Mouse (Mus musculus): ENCODE data around the gene Slc48a1. TPM values are rescaled to one million over a fixed set of nuclear protein-coding genes. Genes with fewer than 3 reads are reported as not detected.

The Slc48a1 gene
- total RNA-seq, 2 experiments from 2014 or later = 133 to 135 TPM

DNA sequence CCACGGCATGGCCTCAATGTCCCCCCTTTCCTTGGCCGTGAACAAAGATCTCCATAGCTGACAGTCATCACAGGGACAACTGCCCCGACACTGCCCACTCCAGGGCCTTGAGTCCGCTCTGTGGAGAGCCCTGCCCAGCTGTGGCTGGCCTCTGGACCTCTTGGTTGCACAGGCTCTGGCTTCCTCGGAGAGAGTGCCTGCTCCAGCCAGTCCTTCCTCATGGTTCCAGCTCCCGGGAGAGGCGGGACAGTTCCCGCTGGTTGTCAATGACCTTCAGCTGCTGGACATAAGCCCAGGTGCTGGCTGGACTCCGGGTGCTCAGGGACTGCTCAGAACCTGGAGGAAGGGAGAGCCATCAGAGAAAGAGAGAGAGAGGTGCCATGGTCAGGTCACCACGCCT is 33.0 kb upstream of the Slc48a1 start:
- peak in 1 of 2 experiments; percentile 43 for DNase-seq (ENCODE audit: low spot score in 2 of 2)
- Histone ChIP-seq H3K27ac (peak overlapping the region; percentile 67), H3K4me3 (no peak overlapping the region)
- TF ChIP-seq CTCF (conservative IDR thresholded peaks at IDR 0.05) = no peak

DNA sequence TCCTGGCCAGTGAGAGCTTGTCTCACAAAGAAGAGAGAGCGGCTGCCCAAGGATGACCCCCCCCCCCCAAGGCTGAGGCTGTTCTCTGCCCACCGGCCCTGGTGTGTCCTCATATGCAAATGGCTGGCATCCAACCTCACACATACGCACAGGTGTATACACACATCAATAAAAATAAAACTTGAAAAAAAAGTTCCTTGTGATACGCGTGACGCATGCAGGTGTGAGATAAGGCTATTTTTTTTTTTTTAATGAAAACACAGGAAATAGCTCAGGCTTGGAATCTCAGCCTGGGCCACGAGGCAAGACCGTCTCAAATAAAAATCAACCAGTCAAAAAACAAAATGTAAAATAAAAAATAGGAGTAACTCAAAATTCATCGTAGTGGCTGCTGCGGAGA is 32.0 kb upstream of the Slc48a1 start:
- no peak overlapping the region for H3K27ac ChIP-seq
- no peak for TF ChIP-seq CTCF (conservative IDR thresholded peaks at IDR 0.05)

DNA sequence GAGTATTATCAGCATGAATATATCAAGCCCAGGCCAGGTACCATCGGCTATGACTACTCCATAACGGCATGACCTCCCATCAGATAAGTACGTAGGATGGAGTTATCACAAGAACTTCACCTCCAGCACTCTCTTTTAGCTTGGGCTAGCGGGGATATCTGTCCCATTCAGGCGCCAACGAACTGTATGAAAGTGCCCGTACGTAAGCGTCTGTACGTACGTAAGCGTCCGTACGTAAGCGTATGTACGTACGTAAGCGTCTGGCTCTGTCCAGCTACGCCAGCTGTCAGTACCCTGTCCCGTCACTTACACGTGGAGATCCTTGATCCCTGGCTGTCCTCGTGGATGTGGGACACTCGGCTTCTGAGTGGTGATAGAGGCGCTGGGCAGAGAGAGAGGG is 31.6 kb upstream of the Slc48a1 start:
- Histone ChIP-seq H3K4me3 (no peak overlapping the region), H3K27ac (no peak overlapping the region)
- no peak for TF ChIP-seq CTCF (conservative IDR thresholded peaks at IDR 0.05)
- DNase-seq (ENCODE audit: low spot score in 2 of 2) = no peak

More for the DNA sequence above, 32.0 kb upstream of the Slc48a1 start:
- DNase-seq (ENCODE audit: low spot score in 2 of 2) = no peak
- no peak overlapping the region for H3K4me3 ChIP-seq

DNA sequence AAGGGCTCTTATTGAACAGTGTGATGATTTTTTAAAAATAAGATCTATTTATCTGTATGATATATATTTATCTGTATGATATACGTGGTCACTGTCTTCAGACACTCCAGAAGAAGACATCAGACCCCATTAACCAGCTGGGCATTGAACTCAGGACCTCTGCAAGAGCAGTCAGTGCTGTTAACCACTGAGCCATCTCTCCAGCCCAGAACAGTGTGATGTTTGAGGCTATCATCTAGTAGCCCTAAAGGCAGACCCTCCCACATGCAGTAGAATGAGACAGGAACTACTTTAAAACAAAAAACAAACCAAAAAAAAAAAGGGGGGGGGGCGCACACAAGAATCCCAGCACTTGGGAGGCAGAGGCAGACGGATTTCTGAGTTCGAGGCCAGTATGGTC is 30.8 kb upstream of the Slc48a1 start:
- Histone ChIP-seq H3K27ac (no peak overlapping the region), H3K4me3 (no peak overlapping the region)
- no peak for TF ChIP-seq CTCF (conservative IDR thresholded peaks at IDR 0.05)
- no peak for DNase-seq (ENCODE audit: low spot score in 2 of 2)

DNA sequence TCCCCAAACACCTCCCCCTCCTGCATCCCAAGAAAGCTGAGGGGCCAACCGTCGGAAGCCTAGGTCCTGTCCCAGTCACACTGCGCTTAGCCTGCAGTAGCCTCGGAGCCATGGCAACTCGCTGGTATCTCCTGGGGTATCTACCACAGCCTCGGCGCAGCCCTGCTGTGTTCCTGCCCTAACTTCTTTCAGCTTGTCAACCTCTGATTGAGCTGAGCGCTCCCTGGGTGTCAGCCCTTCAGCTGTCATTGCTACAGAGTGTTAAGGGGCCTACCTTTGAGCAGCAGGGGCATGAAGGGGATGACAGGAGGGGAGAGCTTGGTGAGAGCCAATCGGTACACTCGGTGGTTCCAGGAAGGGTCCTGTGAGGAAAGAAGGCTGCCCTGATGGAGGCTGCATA is 30.0 kb upstream of the Slc48a1 start:
- no peak for TF ChIP-seq CTCF (conservative IDR thresholded peaks at IDR 0.05)
- no peak for DNase-seq (ENCODE audit: low spot score in 2 of 2)

DNA sequence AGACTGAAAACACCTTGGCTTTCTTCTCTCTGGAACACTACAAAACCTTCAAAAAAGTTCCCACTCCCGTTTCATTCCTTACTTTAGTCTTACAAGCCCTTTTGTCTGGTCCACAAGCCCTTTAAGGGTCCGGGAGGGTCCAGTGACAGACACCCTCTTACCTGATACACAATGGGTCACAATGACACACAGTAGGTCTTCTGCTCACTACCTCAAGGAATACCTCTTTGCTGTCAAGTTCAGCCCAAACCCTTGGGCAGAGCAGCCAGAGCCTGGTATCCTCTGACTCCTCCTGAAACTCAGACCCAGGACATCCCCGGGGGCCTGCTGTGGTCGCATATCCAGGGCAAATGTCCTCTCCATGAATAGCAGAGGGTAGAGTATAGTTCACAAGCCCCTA is 29.4 kb upstream of the Slc48a1 start:
- H3K27ac ChIP-seq = no peak overlapping the region
- H3K4me3 ChIP-seq = no peak overlapping the region
- no peak for TF ChIP-seq CTCF (conservative IDR thresholded peaks at IDR 0.05)
- DNase-seq (ENCODE audit: low spot score in 2 of 2) = no peak

More for the DNA sequence above, 30.0 kb upstream of the Slc48a1 start:
- H3K27ac ChIP-seq = no peak overlapping the region
- no peak overlapping the region for H3K4me3 ChIP-seq

DNA sequence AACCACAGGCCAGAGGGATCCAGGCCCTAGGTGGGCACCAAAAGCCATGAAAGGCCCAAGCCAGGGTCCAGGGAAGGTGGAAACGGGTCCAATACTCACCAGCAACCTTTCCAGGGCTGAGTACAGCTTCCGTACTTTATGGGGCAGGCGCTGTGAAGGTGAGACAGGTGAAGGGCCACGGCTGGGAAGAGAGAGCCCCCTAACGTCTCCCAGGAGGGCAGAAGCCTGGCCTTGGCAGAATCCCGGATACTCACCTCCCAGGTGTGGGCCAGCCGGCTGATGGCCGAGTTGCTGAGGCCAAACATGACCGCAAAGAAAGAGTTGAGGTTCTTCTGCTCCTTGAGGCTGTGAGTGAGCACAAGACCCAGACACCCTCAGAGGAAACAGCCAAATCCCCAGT is 28.9 kb upstream of the Slc48a1 start:
- no peak overlapping the region for H3K27ac ChIP-seq
- DNase-seq (ENCODE audit: low spot score in 2 of 2) = no peak
- TF ChIP-seq CTCF (conservative IDR thresholded peaks at IDR 0.05) = no peak
- H3K4me3 ChIP-seq = no peak overlapping the region

DNA sequence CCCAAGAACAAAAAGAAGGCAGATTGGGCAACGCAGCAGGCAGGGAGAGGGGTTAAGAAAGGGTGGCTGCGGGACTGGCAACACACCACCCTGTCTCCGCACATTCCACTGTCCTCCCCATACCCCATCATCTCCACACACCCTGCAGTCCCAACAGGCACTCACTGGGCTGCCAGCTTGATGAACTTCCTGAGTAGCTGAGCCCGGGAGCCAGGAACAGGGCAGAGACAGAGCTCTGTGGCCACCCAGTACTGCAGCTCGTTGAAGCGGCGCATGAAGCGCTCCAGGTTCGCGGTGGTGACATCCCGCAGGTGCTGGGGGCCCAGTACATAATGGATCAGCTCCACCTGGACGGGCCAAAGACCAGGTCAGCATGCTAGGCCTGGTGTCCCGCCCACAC is 28.5 kb upstream of the Slc48a1 start:
- no peak for TF ChIP-seq CTCF (conservative IDR thresholded peaks at IDR 0.05)
- Histone ChIP-seq H3K27ac (peak overlapping the region; percentile 73; the same call in 1 of the 2 replicates), H3K4me3 (no peak overlapping the region)
- no peak for DNase-seq (ENCODE audit: low spot score in 2 of 2)

DNA sequence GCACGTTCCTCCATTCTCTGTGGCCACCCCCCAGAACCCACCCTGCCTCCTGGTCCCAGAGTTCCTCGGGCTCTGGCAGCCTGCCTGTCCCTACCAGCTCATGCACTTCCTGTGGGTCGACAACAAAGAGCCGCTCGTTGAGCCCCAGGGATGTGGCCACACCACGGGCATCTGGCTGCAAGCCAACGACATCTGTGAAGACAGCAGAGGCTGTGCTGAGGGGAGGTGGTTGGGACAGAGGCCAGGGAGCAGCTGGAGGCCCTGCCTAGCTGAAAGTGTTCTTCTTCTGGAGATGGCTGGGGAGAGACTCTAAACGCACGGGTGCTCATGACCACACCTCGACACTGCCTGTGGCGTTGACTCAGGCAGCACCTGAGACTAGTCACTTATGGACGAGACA is 27.6 kb upstream of the Slc48a1 start:
- peak; percentile 68 to 83 for DNase-seq (ENCODE audit: low spot score in 2 of 2)
- no peak for TF ChIP-seq CTCF (conservative IDR thresholded peaks at IDR 0.05)
- H3K27ac ChIP-seq = peak overlapping the region; percentile 73; the same call in 1 of the 2 replicates
- H3K4me3 ChIP-seq = no peak overlapping the region

DNA sequence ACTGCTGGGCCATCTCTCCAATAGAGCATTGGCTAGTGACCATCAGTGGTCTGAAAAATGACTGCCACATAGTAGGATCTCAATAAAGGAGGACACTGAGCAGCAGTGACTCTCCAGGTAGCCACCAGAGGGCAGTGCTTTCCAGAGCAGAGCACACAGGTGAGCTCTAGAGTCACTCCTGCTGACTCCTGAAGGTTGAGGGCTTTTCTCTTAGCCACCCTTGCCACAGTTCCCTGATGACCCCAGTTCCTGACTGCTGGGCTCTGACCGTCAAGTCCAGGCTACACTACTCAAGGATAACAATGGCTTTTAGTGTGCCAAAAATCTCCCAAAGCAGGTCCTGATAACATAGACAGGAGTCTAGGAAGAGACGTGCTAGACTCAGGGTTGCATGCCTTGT is 26.6 kb upstream of the Slc48a1 start:
- DNase-seq (ENCODE audit: low spot score in 2 of 2) = no peak
- Histone ChIP-seq H3K27ac (0 out of 2 replicates have a peak overlapping the region, but pooled peaks have one; percentile 23), H3K4me3 (no peak overlapping the region)
- TF ChIP-seq CTCF (conservative IDR thresholded peaks at IDR 0.05) = peak; percentile 59

DNA sequence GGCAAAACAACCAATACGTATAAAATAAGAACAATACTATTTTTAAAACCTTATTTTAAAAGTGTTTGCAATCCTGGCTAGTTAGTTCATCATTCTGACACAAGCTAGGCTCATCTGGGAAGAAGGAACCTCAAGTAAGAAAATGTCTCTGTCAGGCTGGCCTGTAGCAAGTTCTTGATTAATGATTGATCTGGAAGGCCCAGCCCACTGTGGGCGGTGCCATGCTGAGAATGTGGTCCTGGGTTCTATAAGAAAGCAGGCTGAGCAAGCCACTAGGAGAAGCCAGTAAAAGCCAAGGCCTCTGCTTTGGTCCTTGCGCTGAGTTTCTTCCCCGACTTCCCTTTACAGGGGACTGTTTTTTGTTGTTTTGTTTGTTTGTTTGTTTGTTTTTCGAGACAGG is 25.8 kb upstream of the Slc48a1 start:
- Histone ChIP-seq H3K4me3 (no peak overlapping the region), H3K27ac (0 out of 2 replicates have a peak overlapping the region, but pooled peaks have one; percentile 23)
- DNase-seq (ENCODE audit: low spot score in 2 of 2) = no peak
- TF ChIP-seq CTCF (conservative IDR thresholded peaks at IDR 0.05) = no peak

DNA sequence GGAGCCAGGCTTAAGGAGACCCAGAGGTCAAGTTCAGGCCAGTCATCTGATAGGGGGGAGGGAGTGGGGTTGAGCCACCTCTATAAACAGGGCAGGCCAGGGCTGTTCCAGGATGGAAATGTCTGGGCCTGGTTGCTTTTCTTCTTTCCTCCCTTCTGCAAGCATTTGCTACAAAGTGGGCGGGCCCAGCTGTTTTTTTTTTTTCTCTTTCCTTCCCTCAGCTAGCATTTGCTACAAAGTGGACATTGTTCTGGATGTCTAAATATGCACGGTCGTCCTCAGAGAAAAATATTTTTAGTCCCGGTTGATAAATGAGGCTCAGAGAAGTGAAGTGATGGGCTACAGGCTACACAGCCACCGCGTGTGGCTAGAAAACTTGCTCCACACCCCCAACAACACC is 23.8 kb upstream of the Slc48a1 start:
- DNase-seq (ENCODE audit: low spot score in 2 of 2) = no peak
- Histone ChIP-seq H3K27ac (peak overlapping the region; percentile 46), H3K4me3 (no peak overlapping the region)
- no peak for TF ChIP-seq CTCF (conservative IDR thresholded peaks at IDR 0.05)

DNA sequence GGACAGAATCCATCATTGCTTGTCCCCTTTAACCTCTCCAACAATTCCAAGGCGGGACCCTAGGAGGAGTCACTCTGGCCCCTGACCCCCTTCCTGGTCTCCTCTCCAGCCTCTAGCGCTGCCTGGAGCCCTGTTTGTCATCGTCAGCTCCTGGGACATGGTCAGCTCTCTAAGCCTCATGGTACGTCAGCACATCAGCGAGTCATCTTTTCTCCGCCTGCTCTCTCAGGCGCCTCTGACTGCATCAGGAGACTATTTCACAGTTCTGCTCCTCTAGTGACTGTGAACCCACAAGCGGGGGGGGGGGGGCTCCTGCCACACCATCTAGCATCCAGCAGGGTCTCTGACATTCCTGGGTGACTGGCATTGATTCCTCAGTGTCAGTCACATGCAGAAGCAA is 23.0 kb upstream of the Slc48a1 start:
- no peak for TF ChIP-seq CTCF (conservative IDR thresholded peaks at IDR 0.05)
- H3K4me3 ChIP-seq = no peak overlapping the region
- DNase-seq (ENCODE audit: low spot score in 2 of 2) = no peak
- H3K27ac ChIP-seq = peak overlapping the region; percentile 46

DNA sequence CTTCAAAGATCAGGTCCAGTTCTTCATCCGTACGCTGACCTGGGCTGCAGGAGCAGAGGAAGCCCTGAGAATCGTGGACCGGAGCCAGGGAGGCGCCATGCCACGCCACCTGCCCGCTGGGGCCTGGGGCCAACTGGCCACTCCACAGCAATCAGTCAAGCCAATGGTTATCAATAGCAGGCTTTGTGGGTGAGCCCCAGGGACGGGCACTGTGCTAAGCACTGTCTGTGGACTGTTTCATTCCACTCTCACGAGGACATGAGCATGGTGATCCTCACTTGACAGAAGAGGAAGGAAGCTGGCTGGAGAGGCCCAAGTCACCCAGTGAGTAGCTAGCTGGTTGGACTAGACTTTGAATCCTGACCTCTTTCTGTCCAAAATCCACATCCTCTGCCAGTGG is 18.3 kb upstream of the Slc48a1 start:
- no peak overlapping the region for H3K4me3 ChIP-seq
- no peak for TF ChIP-seq CTCF (conservative IDR thresholded peaks at IDR 0.05)
- peak; percentile 63 to 68 for DNase-seq (ENCODE audit: low spot score in 2 of 2)
- peak overlapping the region; percentile 75 for H3K27ac ChIP-seq

DNA sequence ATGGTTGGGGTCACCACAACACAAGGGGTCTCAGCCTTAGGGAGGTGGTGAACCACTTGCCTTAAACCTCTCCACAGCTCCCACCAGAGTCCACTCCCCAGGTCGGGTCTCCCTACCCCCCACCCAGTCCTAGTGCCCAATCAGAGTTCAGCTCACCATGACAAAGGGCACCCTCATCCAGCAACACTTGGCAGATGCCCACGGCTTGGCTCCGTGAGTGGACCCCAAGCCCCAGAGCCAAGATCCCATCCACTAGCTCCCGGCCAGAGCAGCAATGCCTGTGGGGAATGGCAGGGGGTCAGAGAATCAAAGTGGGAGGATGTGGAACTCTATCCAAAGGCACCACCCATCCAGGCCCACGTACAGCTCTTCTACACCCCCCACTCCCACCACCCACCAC is 17.4 kb upstream of the Slc48a1 start:
- H3K4me3 ChIP-seq = no peak overlapping the region
- no peak for TF ChIP-seq CTCF (conservative IDR thresholded peaks at IDR 0.05)
- DNase-seq (ENCODE audit: low spot score in 2 of 2) = no peak
- peak overlapping the region; percentile 75; the same call in 1 of the 2 replicates for H3K27ac ChIP-seq
